Mouse (Mus musculus) midbrain, embryonic 14.5 days (tissue): Measurements from ENCODE around the gene Dock10. TPM values are rescaled to one million over a fixed set of nuclear protein-coding genes. Genes with fewer than 3 reads are reported as not detected.

Experiments
- ATAC-seq: fragments of 200-750 bp; cut with Nextera tagmentation; 2 replicates; pipeline ENCODE4 v1.8.0; 2017; ENCODE audit warnings: moderate number of reproducible peaks, moderate library complexity; ENCODE audit not compliant: low FRiP score, low TSS enrichment
- DNase-seq: peaks from one replicate; pipeline ENCODE4 v3.0.0-alpha.2; 2015
- H3K27ac ChIP-seq: fragments of 300-500 bp; sonication (generic); replicated peaks from 2 replicates; pipeline ENCODE4 v1.5.1; 2014; ENCODE audit warnings: mild to moderate bottlenecking, low read depth, low read length, moderate library complexity
- H3K27me3 ChIP-seq: fragments of 300-500 bp; sonication (generic); 2 replicates; pipeline ENCODE4 v1.6.1; 2014; ENCODE audit warnings: low read length, control low read depth, mixed read lengths; ENCODE audit not compliant: control insufficient read depth, insufficient read depth
- H3K36me3 ChIP-seq: fragments of 300-500 bp; sonication (generic); 2 replicates; pipeline ENCODE4 v1.6.1; 2014; ENCODE audit warnings: low read length, control low read depth; ENCODE audit not compliant: control insufficient read depth, insufficient read depth
- H3K4me1 ChIP-seq: fragments of 300-500 bp; sonication (generic); 2 replicates; pipeline ENCODE4 v1.6.1; 2014; ENCODE audit warnings: mild to moderate bottlenecking, antibody characterized with exemption, low read length, control low read depth; ENCODE audit not compliant: control insufficient read depth, insufficient read depth
- H3K4me2 ChIP-seq: fragments of 300-500 bp; sonication (generic); 2 replicates; pipeline ENCODE4 v1.6.1; 2014; ENCODE audit warnings: mild to moderate bottlenecking, low read length, moderate library complexity
- H3K4me3 ChIP-seq: fragments of 300-500 bp; sonication (generic); replicated peaks from 2 replicates; pipeline ENCODE4 v1.5.1; 2014; ENCODE audit warnings: low read depth, low read length
- H3K9ac ChIP-seq: fragments of 300-500 bp; sonication (generic); replicated peaks from 2 replicates; pipeline ENCODE4 v1.6.1; 2014; ENCODE audit warnings: mild to moderate bottlenecking, low read length, moderate library complexity
- H3K9me3 ChIP-seq: fragments of 300-500 bp; sonication (generic); 2 replicates; pipeline ENCODE4 v1.6.1; 2016; ENCODE audit warnings: low read length, control low read depth, mixed read lengths; ENCODE audit not compliant: control insufficient read depth
- WGBS: fragments of 180-500 bp; shearing (Covaris S2); extraction: QIAGEN DNeasy Blood & Tissue Kit; methylation state at CpG from one replicate; pipeline ENCODE4 v1.1.7; 2014; 5-methylcytosine and 5-hydroxymethylcytosine counted together
- polyA plus RNA-seq: library from polyadenylated mRNA; unstranded; fragments of >200 nt; fragmentation: Nextera tagmentation; extraction: Ambion mirVana; gene quantifications from 2 replicates; pipeline ENCODE4 v1.2.1, GENCODE M21; 2014

Dock10 gene
- polyA plus RNA-seq, 1 experiment from 2014 or later: 3.1 TPM

GRCm38 (mm10) chr1:80719436-80719835 lies 38.9 kb downstream of the Dock10 start:
- whole genome bisulfite sequencing: 91% methylated on average over 6 of the region's 6 CpGs

GRCm38 (mm10) chr1:80718666-80719065 lies 39.7 kb downstream of the Dock10 start:
- H3K4me3 ChIP-seq: no peak overlapping the region
- DNase-seq: no peak
- ATAC-seq: no peak
- H3K4me2 ChIP-seq: no peak overlapping the region
- H3K27ac ChIP-seq: no peak overlapping the region
- H3K4me1 ChIP-seq: no peaks in the 10 kb centered on the region
- no peak overlapping the region for H3K9ac ChIP-seq
- no peaks in the 10 kb centered on the region for H3K9me3 ChIP-seq
- no peaks in the 10 kb centered on the region for H3K27me3 ChIP-seq
- WGBS: 93% methylated on average over 1 of the region's 1 CpGs
- no peaks in the 10 kb centered on the region for H3K36me3 ChIP-seq

More at GRCm38 (mm10) chr1:80719436-80719835, 38.9 kb downstream of the Dock10 start:
- Histone ChIP-seq H3K27me3 (no peaks in the 10 kb centered on the region), H3K4me1 (no peaks in the 10 kb centered on the region), H3K4me3 (no peak overlapping the region), H3K9me3 (no peaks in the 10 kb centered on the region), H3K27ac (no peak overlapping the region), H3K4me2 (no peak overlapping the region), H3K36me3 (no peaks in the 10 kb centered on the region), H3K9ac (no peak overlapping the region)
- DNase-seq (no peak), ATAC-seq (no peak)

- H3K27me3 ChIP-seq: no peaks in the 10 kb centered on the region
- WGBS: 83% methylated on average over 3 of the region's 3 CpGs
- H3K36me3 ChIP-seq: no peaks in the 10 kb centered on the region
- no peak for DNase-seq
- H3K9me3 ChIP-seq: no peaks in the 10 kb centered on the region
- H3K4me1 ChIP-seq: no peaks in the 10 kb centered on the region
- no peak overlapping the region for H3K4me3 ChIP-seq
- no peak overlapping the region for H3K27ac ChIP-seq
- no peak for ATAC-seq
- no peak overlapping the region for H3K4me2 ChIP-seq
- no peak overlapping the region for H3K9ac ChIP-seq
These were observed 42.4 kb downstream of the Dock10 start for GRCm38 (mm10) chr1:80715917-80716316.

DNA sequence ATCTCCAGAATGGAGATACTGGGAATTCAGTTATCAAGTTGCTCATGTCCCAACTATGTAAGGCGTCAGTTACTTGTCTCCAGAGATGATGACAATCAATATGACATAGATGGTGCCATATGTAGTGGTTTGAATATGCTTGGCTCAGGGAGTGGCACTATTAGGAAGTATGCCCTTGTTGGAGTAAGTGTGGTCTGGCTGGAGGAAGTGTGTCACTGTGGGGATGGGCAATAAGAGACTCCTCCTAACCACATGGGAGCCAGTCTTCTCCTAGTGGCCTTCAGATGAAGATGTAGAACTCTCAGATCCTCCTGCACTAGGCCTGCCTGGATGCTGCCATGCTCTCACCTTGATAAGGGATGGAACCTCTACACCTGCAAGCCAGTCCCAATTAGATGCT lies 44.4 kb downstream of the Dock10 start:
- no peak overlapping the region for H3K27ac ChIP-seq
- H3K4me2 ChIP-seq: no peak overlapping the region
- 83% methylated on average over 1 of the region's 1 CpGs for WGBS
- H3K4me1 ChIP-seq: no peaks in the 10 kb centered on the region
- no peaks in the 10 kb centered on the region for H3K36me3 ChIP-seq
- H3K4me3 ChIP-seq: no peak overlapping the region
- H3K27me3 ChIP-seq: no peaks in the 10 kb centered on the region
- ATAC-seq (no peak), DNase-seq (no peak)
- no peak overlapping the region for H3K9ac ChIP-seq
- no peaks in the 10 kb centered on the region for H3K9me3 ChIP-seq

- Histone ChIP-seq H3K27me3 (no peaks in the 10 kb centered on the region), H3K27ac (no peak overlapping the region), H3K36me3 (no peaks in the 10 kb centered on the region), H3K4me3 (no peak overlapping the region), H3K4me1 (no peaks in the 10 kb centered on the region), H3K9me3 (no peaks in the 10 kb centered on the region), H3K9ac (no peak overlapping the region), H3K4me2 (no peak overlapping the region)
- no peak for ATAC-seq
- 77% methylated on average over 8 of the region's 8 CpGs for WGBS
- DNase-seq: no peak
These were observed 47.6 kb downstream of the Dock10 start for GRCm38 (mm10) chr1:80710607-80711261.

GRCm38 (mm10) chr1:80710097-80710541 lies 48.2 kb downstream of the Dock10 start:
- 82% methylated on average over 5 of the region's 5 CpGs for WGBS
- Histone ChIP-seq H3K27me3 (no peaks in the 10 kb centered on the region), H3K4me3 (no peak overlapping the region), H3K36me3 (no peaks in the 10 kb centered on the region), H3K9ac (no peak overlapping the region), H3K4me1 (no peaks in the 10 kb centered on the region), H3K4me2 (no peak overlapping the region), H3K9me3 (no peaks in the 10 kb centered on the region), H3K27ac (no peak overlapping the region)
- DNase-seq (no peak), ATAC-seq (no peak)

DNA sequence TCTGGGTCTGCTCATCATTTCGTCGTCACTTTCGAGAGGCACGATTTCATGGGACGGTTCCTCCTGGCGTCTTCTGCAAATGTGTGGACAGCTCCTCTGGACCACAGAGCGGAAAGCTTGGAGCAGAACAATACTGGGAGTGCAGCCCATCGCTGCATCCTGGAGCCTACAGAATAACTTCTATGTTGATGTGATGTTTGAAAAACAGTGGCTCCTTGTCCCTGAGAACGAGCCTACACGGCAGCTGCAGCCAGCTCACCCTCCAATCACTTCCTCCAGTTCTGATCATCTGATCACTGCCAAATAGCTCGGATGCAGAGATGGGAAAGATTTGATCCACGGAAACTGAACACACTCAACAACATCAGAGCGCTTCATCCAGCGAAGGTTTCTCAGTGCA lies 49.0 kb downstream of the Dock10 start:
- Histone ChIP-seq H3K4me1 (no peaks in the 10 kb centered on the region), H3K9me3 (no peaks in the 10 kb centered on the region), H3K4me2 (no peak overlapping the region), H3K27me3 (no peaks in the 10 kb centered on the region), H3K36me3 (no peaks in the 10 kb centered on the region), H3K4me3 (no peak overlapping the region), H3K9ac (no peak overlapping the region), H3K27ac (no peak overlapping the region)
- DNase-seq: no peak
- ATAC-seq: no peak
- WGBS: 89% methylated on average over 14 of the region's 14 CpGs

DNA sequence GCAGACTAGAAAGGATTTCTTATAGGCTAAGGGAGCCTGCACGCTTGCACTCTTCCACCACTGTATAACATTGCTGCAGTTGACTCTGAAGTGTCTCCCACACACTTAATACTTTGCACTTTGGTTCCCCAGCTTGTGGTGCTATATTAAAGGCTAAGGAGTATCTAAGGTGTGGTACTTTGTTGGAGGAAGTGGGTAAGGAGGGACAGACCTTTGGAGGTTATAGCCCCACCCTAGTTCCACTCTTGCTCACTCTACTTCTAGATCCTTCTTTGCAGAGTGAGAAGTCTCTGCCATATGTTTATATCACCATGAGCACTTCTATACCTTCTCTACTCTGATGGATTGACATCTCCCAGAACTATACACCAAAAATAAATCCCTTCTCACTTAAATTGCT lies 55.0 kb downstream of the Dock10 start:
- 97% methylated on average over 1 of the region's 1 CpGs for WGBS
- ATAC-seq: no peak
- Histone ChIP-seq H3K4me1 (no peaks in the 10 kb centered on the region), H3K27me3 (no peaks in the 10 kb centered on the region), H3K4me3 (no peak overlapping the region), H3K27ac (no peak overlapping the region), H3K36me3 (no peaks in the 10 kb centered on the region), H3K9me3 (no peaks in the 10 kb centered on the region), H3K4me2 (no peak overlapping the region), H3K9ac (no peak overlapping the region)
- DNase-seq: no peak

DNA sequence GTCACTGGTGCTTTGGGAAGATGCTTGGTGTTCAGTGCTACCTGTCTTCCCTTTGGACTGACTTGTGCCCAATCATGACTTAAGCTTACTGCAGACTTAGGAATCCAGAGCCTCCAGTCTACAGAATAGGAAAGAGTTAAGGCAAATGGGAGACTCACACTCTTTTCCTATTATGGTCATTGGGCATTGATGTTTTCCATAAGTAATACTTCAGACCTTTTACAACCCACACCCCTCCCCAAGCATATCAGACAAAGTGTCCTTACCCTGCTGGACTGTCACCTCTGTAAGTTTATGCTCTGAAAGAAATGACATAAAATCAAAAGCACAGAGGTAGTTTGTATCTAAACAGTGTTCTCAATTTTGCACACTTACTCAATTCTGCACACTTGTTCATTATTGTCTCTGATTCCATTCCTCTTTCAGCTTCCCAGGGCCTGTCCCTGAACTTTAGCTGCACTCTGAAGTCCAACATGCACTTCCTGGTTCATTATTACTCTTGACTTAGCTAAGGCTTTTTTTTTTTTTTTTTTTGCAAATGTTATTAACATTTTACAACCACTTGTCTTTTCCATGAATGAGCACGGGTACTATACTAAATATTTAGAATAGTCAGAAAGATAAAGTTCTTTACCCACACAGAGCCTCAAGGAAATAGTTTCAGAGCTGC lies 82.2 kb downstream of the Dock10 start:
- no peaks in the 10 kb centered on the region for H3K27me3 ChIP-seq
- WGBS: 74% methylated on average over 1 of the region's 1 CpGs

More for the DNA sequence above, 82.2 kb downstream of the Dock10 start:
- H3K4me3 ChIP-seq: no peak overlapping the region
- no peak for ATAC-seq
- DNase-seq: no peak
- no peaks in the 10 kb centered on the region for H3K9me3 ChIP-seq
- H3K9ac ChIP-seq: no peak overlapping the region
- H3K27ac ChIP-seq: no peak overlapping the region
- no peaks in the 10 kb centered on the region for H3K4me1 ChIP-seq
- H3K4me2 ChIP-seq: no peak overlapping the region
- H3K36me3 ChIP-seq: no peaks in the 10 kb centered on the region
